Mouse (Mus musculus) CH12.LX (cell line): ENCODE results near the gene Cant1.

ENCODE experiments used
- CTCF ChIP-seq, 2 experiments: IDR thresholded peaks in 1 of 2; conservative IDR thresholded peaks in 1 of 2; 2 replicates each; pipeline ENCODE4 v1.5.1; 2011 to 2012; ENCODE audit warnings: low read depth in 2 of 2, low read length in 2 of 2, improper control_type of control experiment in 1 of 2, inconsistent platforms in 1 of 2, mild to moderate bottlenecking in 1 of 2, moderate library complexity in 1 of 2
- E2F4 ChIP-seq: IDR thresholded peaks from 2 replicates; pipeline ENCODE4 v1.6.1; 2011; ENCODE audit warnings: low read depth, low read length, improper control_type of control experiment; ENCODE audit not compliant: insufficient replicate concordance
- GABPA ChIP-seq: IDR thresholded peaks from 2 replicates; pipeline ENCODE4 v1.6.1; 2012; ENCODE audit warnings: low read depth, low read length, improper control_type of control experiment, inconsistent platforms; ENCODE audit not compliant: insufficient replicate concordance
- JUN ChIP-seq: IDR thresholded peaks from 2 replicates; pipeline ENCODE4 v1.6.1; 2011; ENCODE audit warnings: low read depth, mild to moderate bottlenecking, low read length, improper control_type of control experiment, moderate library complexity; ENCODE audit not compliant: insufficient read depth
- POLR2A ChIP-seq: IDR thresholded peaks from 2 replicates; pipeline ENCODE4 v1.6.1; 2011; ENCODE audit warnings: low read depth, mild to moderate bottlenecking, improper control_type of control experiment, low read length
- USF1 ChIP-seq: IDR thresholded peaks from 2 replicates; pipeline ENCODE4 v1.6.1; 2014; ENCODE audit warnings: low read depth, mild to moderate bottlenecking, inconsistent platforms, low read length, improper control_type of control experiment
- ZMIZ1 ChIP-seq: IDR thresholded peaks from 2 replicates; pipeline ENCODE4 v1.6.1; 2012; ENCODE audit warnings: low read depth, mild to moderate bottlenecking, inconsistent platforms, low read length, improper control_type of control experiment

- no peak for TF ChIP-seq GABPA
- no peak for TF ChIP-seq USF1
- no peak for TF ChIP-seq POLR2A
- TF ChIP-seq E2F4 = no peak
- TF ChIP-seq ZMIZ1 = no peak
- TF ChIP-seq CTCF (conservative IDR thresholded peaks at IDR 0.05 in 1 of 2, IDR thresholded peaks at IDR 0.05 in 1 of 2; ENCODE audit: low read depth in 2 of 2, low read length in 2 of 2) = no peak
- no peak for TF ChIP-seq JUN
These were observed 38.1 kb upstream of the Cant1 start for GRCm38 (mm10) chr11:118456937-118457336.
